Mouse (Mus musculus) lung, embryonic 16.5 days (tissue): ENCODE measurements around the gene Lmntd1. TPM values are rescaled to one million over a fixed set of nuclear protein-coding genes. Genes with fewer than 3 reads are reported as not detected.

Experiments used
- ATAC-seq: fragments of 200-750 bp; cut with Nextera tagmentation; 2 replicates; pipeline ENCODE4 v1.8.0; 2017; ENCODE audit warnings: low read depth, mild to moderate bottlenecking, moderate library complexity
- H3K27ac ChIP-seq: fragments of 300-500 bp; sonication (generic); 2 replicates; pipeline ENCODE4 v1.5.1; 2014; ENCODE audit warnings: mild to moderate bottlenecking, control low read depth, low read length
- H3K27me3 ChIP-seq: fragments of 300-500 bp; sonication (generic); 2 replicates; pipeline ENCODE4 v1.6.1; 2014; ENCODE audit warnings: low read depth, low read length, mixed read lengths; ENCODE audit not compliant: control insufficient read depth, insufficient read depth
- H3K36me3 ChIP-seq: fragments of 300-500 bp; sonication (generic); 2 replicates; pipeline ENCODE4 v1.6.1; 2014; ENCODE audit warnings: low read length; ENCODE audit not compliant: control insufficient read depth, insufficient read depth
- H3K4me1 ChIP-seq: fragments of 300-500 bp; sonication (generic); replicated peaks from 2 replicates; pipeline ENCODE4 v1.6.1; 2014; ENCODE audit warnings: low read length, mixed read lengths; ENCODE audit not compliant: control insufficient read depth, insufficient read depth
- H3K4me2 ChIP-seq: fragments of 300-500 bp; sonication (generic); 2 replicates; pipeline ENCODE4 v1.6.1; 2014; ENCODE audit warnings: low read depth, low read length, control low read depth
- H3K4me3 ChIP-seq: fragments of 300-500 bp; sonication (generic); 2 replicates; pipeline ENCODE4 v1.5.1; 2014; ENCODE audit warnings: mild to moderate bottlenecking, low read length, control low read depth
- H3K9ac ChIP-seq: fragments of 300-500 bp; sonication (generic); 2 replicates; pipeline ENCODE4 v1.6.1; 2014; ENCODE audit warnings: low read length, control low read depth
- H3K9me3 ChIP-seq: fragments of 300-500 bp; sonication (generic); 2 replicates; pipeline ENCODE4 v1.6.1; 2016; ENCODE audit warnings: low read length; ENCODE audit not compliant: control insufficient read depth
- WGBS: fragments of 180-500 bp; shearing (Covaris S2); extraction: QIAGEN DNeasy Blood & Tissue Kit; methylation state at CpG from one replicate; pipeline ENCODE4 v1.1.7; 2014; 5-methylcytosine and 5-hydroxymethylcytosine counted together
- polyA plus RNA-seq: library from polyadenylated mRNA; unstranded; fragments of >200 nt; fragmentation: Nextera tagmentation; extraction: Ambion mirVana; gene quantifications from 2 replicates; pipeline ENCODE4 v1.2.1, GENCODE M21; 2015

Lmntd1 gene
- polyA plus RNA-seq, 1 experiment from 2014 or later, result 1.3 TPM

DNA sequence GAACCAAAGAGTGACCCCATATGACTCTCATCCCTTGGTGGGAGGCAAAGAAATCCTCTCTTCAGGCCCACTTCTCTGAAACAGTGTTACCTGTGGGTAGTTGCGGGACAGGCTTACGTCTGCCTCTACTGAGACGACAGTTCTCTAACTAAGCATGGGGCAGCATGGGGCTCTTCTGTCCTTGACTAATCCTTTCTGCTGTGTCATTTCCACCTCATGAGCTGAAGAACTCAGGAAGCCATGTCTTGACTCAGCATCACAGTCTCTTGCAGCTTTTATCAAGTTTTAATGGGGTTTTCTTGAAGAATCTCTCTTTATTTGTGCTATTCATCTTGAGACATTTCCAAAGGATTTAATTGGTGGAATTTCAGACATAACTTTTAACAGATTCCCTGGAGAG lies 61.3 kb downstream of the Lmntd1 start:
- 91% methylated on average over 3 of the region's 3 CpGs for WGBS
- Histone ChIP-seq H3K4me3 (no peak overlapping the region), H3K36me3 (no peaks in the 10 kb centered on the region), H3K27me3 (no peaks in the 10 kb centered on the region), H3K9ac (no peak overlapping the region), H3K4me2 (no peak overlapping the region), H3K9me3 (0 out of 2 replicates have a peak, but pooled peaks cover 2% of the 10 kb centered on the region), H3K4me1 (peaks cover 5% of the 10 kb centered on the region), H3K27ac (no peak overlapping the region)
- no peak for ATAC-seq

GRCm38 (mm10) chr6:145550993-145551392 lies 63.1 kb downstream of the Lmntd1 start:
- no peaks in the 10 kb centered on the region for H3K27me3 ChIP-seq
- ATAC-seq, result no peak
- no peak overlapping the region for H3K9ac ChIP-seq
- H3K36me3 ChIP-seq, result no peaks in the 10 kb centered on the region
- H3K4me3 ChIP-seq, result no peak overlapping the region
- H3K4me1 ChIP-seq, result no peaks in the 10 kb centered on the region
- H3K27ac ChIP-seq, result no peak overlapping the region
- H3K9me3 ChIP-seq, result 0 out of 2 replicates have a peak, but pooled peaks cover 2% of the 10 kb centered on the region
- 86% methylated on average over 5 of the region's 5 CpGs for WGBS
- no peak overlapping the region for H3K4me2 ChIP-seq

DNA sequence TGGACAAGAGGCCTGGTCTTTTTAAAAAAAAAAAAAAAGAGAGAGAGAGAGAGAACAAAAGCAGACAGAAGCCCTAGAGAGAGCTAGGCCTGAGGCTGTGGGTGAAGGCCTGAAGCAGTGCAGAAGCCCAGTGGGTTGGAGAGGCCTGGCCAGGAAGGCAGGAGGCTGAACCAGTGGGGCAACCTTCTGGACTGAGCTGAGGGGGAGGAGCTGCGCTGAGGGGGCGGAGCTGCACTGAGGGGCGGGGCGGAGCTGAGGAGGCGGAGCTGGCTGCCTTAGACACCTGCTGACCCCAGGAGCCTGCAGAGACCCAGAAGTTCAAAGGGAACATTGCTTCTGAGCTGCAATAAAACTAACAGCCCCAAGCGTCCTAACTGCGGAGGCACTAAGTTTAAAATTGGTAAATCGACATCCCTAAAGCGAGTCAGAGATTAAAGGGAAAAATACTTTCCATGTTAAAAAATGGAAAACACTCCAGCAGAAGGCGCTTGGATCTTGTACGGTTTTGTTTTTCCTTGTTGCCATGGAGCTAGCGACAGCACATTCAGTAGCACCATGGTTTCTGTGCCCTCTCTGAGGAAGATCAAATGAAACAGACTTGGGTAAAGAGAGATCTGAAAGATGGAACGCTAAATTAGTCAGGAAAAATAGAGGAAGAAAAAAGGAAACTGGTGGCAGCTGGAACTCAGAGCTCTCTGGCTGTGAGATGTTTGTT lies 68.0 kb downstream of the Lmntd1 start:
- Histone ChIP-seq H3K4me3 (no peak overlapping the region), H3K27ac (no peak overlapping the region; the same call in 1 of the 2 replicates), H3K4me1 (no peaks in the 10 kb centered on the region), H3K4me2 (no peak overlapping the region), H3K9me3 (no peaks in the 10 kb centered on the region), H3K27me3 (no peaks in the 10 kb centered on the region), H3K36me3 (no peaks in the 10 kb centered on the region), H3K9ac (no peak overlapping the region)
- peak; percentile 77; the same call in 1 of the 2 replicates for ATAC-seq
- WGBS, result 41% methylated on average over 13 of the region's 13 CpGs

DNA sequence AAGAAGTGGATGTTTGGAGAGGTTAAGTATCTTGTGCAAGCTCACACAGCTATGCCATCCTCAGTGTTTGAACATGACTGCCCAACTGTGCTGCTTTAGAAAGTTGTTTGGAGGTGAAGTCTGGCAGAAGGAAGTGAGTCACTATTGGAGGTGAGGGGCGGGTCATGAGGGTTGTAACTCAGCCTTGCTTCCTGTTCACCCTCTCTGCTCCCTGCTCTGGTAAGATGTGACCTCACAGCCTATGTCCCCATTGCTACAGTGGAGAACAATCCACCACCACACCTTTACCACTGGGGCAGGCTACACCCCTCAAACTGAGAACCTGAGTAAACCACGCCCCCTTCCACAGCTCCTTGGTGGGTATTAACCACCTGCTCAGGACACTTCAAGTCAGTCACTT lies 69.3 kb downstream of the Lmntd1 start:
- no peak for ATAC-seq
- no peaks in the 10 kb centered on the region for H3K4me1 ChIP-seq
- H3K9ac ChIP-seq, result no peak overlapping the region
- H3K27ac ChIP-seq, result no peak overlapping the region
- no peak overlapping the region for H3K4me3 ChIP-seq
- H3K36me3 ChIP-seq, result no peaks in the 10 kb centered on the region
- 79% methylated on average over 2 of the region's 2 CpGs for WGBS
- no peak overlapping the region for H3K4me2 ChIP-seq
- H3K27me3 ChIP-seq, result no peaks in the 10 kb centered on the region
- H3K9me3 ChIP-seq, result no peaks in the 10 kb centered on the region

GRCm38 (mm10) chr6:145544304-145544703 lies 69.8 kb downstream of the Lmntd1 start:
- Histone ChIP-seq H3K4me2 (no peak overlapping the region), H3K4me3 (no peak overlapping the region), H3K9ac (no peak overlapping the region), H3K27me3 (no peaks in the 10 kb centered on the region), H3K27ac (no peak overlapping the region), H3K4me1 (0 out of 2 replicates have a peak, but pooled peaks cover 1% of the 10 kb centered on the region), H3K36me3 (no peaks in the 10 kb centered on the region), H3K9me3 (no peaks in the 10 kb centered on the region)
- no peak for ATAC-seq
- WGBS, result 69% methylated on average over 12 of the region's 12 CpGs

DNA sequence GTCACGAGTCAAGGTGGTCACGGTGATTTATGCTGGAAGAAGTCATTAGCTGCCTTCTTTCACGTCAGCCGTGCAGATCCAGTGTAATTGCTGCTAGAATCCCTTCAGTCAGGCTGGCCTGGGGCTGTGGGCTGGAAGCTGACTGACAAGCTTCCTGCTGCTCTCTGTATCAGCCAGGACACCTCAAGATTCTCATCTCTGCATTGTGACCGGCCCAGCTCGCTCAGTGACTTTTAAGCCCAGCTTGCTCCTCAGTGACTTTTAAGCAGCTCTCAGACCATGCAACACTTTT lies 74.6 kb downstream of the Lmntd1 start:
- Histone ChIP-seq H3K4me1 (0 out of 2 replicates have a peak, but pooled peaks cover 4% of the 10 kb centered on the region), H3K9ac (no peak overlapping the region), H3K27ac (0 out of 2 replicates have a peak overlapping the region, but pooled peaks have one; percentile 7), H3K27me3 (no peaks in the 10 kb centered on the region), H3K36me3 (no peaks in the 10 kb centered on the region), H3K9me3 (no peaks in the 10 kb centered on the region), H3K4me3 (no peak overlapping the region), H3K4me2 (no peak overlapping the region)
- WGBS, result 52% methylated on average over 6 of the region's 6 CpGs
- peak; percentile 23; the same call in 1 of the 2 replicates for ATAC-seq

DNA sequence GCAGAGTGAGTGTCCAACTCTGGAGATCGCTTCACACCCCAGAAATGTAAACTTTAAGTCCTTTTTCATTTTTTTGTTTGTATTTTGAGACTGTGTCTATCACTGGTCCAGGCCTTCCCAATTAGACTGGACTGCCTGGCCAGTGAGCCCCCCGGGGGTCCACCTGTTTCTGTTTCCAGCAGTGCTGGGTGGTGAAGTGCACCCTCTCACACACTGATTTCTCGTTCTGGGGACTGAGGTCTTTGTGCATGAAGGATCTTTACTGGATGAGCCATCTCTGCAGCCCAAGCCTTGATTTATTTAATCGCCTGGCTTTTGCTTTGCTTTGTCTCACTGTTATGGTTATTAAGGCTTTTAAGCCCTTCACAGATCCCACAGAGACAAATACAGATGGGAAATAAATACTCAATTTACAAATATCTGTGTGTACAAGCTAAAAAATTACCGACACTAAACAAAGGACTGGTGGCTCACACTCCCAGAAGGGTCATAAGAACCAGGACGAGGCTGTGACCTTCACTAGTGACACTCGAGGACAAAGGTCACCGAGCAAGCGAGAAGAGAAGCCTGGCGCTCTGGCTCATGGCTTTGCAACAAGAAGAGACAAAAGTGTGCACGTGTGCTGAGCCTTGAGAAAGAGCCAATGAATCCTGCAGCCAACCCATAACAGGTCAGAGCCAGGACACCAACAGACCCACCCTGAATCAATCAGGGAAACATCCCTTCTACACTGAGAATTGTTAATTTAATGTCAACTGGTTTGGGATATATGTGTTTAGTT lies 75.1 kb downstream of the Lmntd1 start:
- Histone ChIP-seq H3K4me1 (0 out of 2 replicates have a peak, but pooled peaks cover 4% of the 10 kb centered on the region), H3K4me2 (no peak overlapping the region), H3K27me3 (no peaks in the 10 kb centered on the region), H3K9me3 (no peaks in the 10 kb centered on the region), H3K9ac (no peak overlapping the region), H3K27ac (0 out of 2 replicates have a peak overlapping the region, but pooled peaks have one; percentile 7), H3K36me3 (no peaks in the 10 kb centered on the region), H3K4me3 (no peak overlapping the region)
- WGBS, result 49% methylated on average over 11 of the region's 11 CpGs
- ATAC-seq, result no peak

DNA sequence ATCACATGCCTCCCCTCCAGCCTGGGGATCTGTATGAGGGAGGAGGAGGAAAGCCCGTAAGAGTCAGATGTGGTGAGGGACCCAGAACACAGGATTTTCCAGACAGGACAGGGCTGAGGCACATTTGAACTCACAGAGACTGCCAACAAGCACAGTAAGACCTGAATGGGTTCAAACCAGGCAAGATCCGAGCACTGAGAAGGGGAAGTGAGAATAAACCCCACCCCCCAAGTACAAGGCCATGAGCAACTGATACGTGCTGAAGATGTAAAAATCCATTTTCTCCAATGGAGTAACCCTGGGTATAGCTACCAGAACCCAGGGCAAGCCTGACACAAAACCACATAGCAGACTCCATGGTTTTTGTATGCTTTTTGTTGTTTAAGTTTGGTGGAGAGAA lies 83.7 kb downstream of the Lmntd1 start:
- Histone ChIP-seq H3K4me1 (no peaks in the 10 kb centered on the region), H3K27ac (no peak overlapping the region), H3K9ac (no peak overlapping the region), H3K36me3 (no peaks in the 10 kb centered on the region), H3K4me2 (no peak overlapping the region), H3K9me3 (no peaks in the 10 kb centered on the region), H3K4me3 (no peak overlapping the region), H3K27me3 (no peaks in the 10 kb centered on the region)
- no peak for ATAC-seq
- WGBS, result 65% methylated on average over 3 of the region's 3 CpGs

DNA sequence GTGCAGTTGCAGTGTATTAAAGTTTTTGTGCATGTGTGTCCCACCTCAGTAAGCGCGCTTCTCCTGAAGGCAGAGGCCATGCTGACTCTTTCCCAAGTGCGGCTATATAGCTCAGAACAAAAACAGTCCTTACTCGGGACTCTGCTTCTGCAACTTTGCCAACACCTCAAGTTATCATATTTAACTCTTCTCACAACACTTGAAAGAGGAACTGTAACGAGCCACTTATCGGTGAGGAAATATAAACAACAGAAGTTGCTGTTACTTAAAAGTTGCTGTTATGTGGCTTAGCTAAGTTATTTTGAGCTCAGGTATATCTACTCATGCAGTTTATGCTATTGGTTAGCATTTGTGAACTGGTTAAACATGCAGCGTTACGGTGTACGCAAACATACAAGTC lies 90.8 kb downstream of the Lmntd1 start:
- Histone ChIP-seq H3K9me3 (peaks cover 4% of the 10 kb centered on the region; the same call in 1 of the 2 replicates), H3K4me3 (no peak overlapping the region), H3K4me2 (no peak overlapping the region), H3K27ac (no peak overlapping the region), H3K36me3 (no peaks in the 10 kb centered on the region), H3K27me3 (no peaks in the 10 kb centered on the region), H3K4me1 (no peaks in the 10 kb centered on the region), H3K9ac (no peak overlapping the region)
- 71% methylated on average over 9 of the region's 9 CpGs for WGBS
- no peak for ATAC-seq
